Mouse (Mus musculus): ENCODE measurements around the gene Gramd1a.
A peak's percentile ranks its signal among the peaks of the same experiment; 100 is the strongest.

DNA sequence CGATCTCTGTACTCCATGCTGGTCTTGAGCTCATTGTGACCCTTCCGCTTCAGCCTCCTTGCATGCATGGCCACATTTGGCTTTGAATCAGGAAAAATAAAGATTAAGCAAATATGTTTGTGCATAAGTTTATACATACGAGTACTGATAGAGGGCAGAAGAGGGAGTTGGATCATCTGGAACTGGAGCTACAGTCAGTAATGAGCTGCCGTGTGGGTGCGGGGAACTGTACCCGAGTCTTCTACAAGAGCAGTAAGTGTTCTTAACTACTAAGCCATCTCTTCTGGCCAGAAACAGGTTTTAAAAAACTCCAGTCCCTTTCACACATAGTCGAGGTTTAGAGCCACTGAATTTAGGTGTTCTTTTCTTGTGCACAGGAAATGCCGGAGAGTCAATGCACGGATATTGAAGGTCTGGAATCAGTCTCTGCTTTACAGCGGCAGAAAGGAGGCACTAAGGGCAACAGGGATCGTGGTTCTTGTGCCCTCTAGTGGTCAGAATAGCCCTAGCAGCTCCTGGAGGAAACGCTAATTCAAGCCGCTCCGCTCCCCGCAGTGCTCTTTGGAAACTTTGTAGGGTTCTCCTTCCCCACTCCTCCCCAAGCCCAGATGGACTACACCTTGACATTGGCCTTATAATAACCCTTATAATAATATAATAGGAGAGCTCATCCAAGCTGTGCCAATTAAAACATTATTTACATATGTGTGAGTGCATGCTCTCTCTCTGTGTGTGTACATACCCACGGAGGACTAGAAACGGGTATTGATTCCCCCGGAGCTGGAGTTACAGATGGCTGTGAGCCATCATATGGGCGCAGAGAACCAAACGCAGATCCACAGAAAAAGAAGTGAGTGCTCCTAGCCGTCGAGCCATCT lies 21.4 kb upstream of the Gramd1a start:
- TF ChIP-seq CTCF (IDR thresholded peaks at IDR 0.05; ENCODE audit: low read depth, low read length) (peak; percentile 90), POLR2A (IDR thresholded peaks at IDR 0.05; ENCODE audit: extremely low read depth, insufficient read depth, low read length) (no peak)
